Mouse (Mus musculus) megakaryocyte, embryonic 14.5 days (primary cell): ENCODE measurements around the gene Dach1. TPM values are rescaled to one million over a fixed set of nuclear protein-coding genes. Genes with fewer than 3 reads are reported as not detected.

Source experiments
- H3K27me3 ChIP-seq: replicated peaks from 2 replicates; pipeline ENCODE3; 2012; ENCODE audit warnings: inconsistent platforms
- H3K36me3 ChIP-seq: replicated peaks from 2 replicates; pipeline ENCODE3; 2012; ENCODE audit warnings: low read length, inconsistent platforms, mixed read lengths
- H3K4me1 ChIP-seq: 2 replicates; pipeline ENCODE4 v1.6.1; 2012; ENCODE audit warnings: inconsistent platforms
- H3K4me3 ChIP-seq: replicated peaks from 2 replicates; pipeline ENCODE3; 2012; ENCODE audit warnings: moderate library complexity, mild to moderate bottlenecking, inconsistent platforms
- H3K9me3 ChIP-seq: 2 replicates; pipeline ENCODE4 v1.6.1; 2012; ENCODE audit warnings: inconsistent platforms
- FLI1 ChIP-seq: IDR thresholded peaks from 2 replicates; pipeline ENCODE4 v1.6.1; 2012; ENCODE audit warnings: low read length, inconsistent platforms, mixed read lengths
- GATA1 ChIP-seq: IDR thresholded peaks from 3 replicates; pipeline ENCODE4 v1.6.1; 2012; ENCODE audit warnings: mixed read lengths, low read length, inconsistent platforms, borderline replicate concordance
- polyA plus RNA-seq: library from polyadenylated mRNA; stranded (reverse); fragments of >175 nt; gene quantifications from 2 replicates; pipeline ENCODE4 v1.2.3, GENCODE M21; 2012; ENCODE audit warnings: low replicate concordance; ENCODE audit not compliant: insufficient read depth

Dach1 gene
- polyA plus RNA-seq, 1 experiment, result 0.49 TPM

- Histone ChIP-seq H3K4me1 (no peaks in the 10 kb centered on the region; the same call in 1 of the 2 replicates), H3K9me3 (no peaks in the 10 kb centered on the region), H3K36me3 (no peaks in the 10 kb centered on the region), H3K27me3 (no peaks in the 10 kb centered on the region), H3K4me3 (no peak overlapping the region)
- TF ChIP-seq FLI1, result no peak
- TF ChIP-seq GATA1, result no peak
These were observed 56.5 kb downstream of the Dach1 start for GRCm38 (mm10) chr14:98113106-98113505.

GRCm38 (mm10) chr14:98109929-98110328 is 59.6 kb downstream of the Dach1 start:
- no peaks in the 10 kb centered on the region for H3K27me3 ChIP-seq
- no peaks in the 10 kb centered on the region for H3K36me3 ChIP-seq
- H3K4me1 ChIP-seq, result no peaks in the 10 kb centered on the region; the same call in 1 of the 2 replicates
- H3K4me3 ChIP-seq, result no peak overlapping the region
- TF ChIP-seq FLI1, result no peak
- no peak for TF ChIP-seq GATA1
- H3K9me3 ChIP-seq, result no peaks in the 10 kb centered on the region

DNA sequence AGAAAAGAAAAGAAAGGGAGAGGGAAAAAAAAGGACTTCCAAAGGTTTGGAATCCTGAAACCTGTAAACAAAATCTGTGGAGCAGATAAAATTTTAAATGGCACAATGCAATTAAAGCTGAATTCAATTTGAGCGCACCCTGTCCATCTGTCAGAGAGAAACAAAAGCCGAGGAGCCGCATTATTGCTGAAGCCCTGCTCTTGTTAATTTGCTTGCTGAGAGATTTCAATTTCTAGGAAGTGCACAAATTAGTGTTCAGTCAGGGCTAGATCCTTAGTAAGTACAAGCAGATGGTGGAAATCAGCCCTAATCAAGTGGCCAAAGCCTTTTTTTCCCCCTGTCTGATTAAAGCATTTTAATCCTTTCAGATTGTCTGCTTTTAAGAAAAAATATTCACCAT is 60.8 kb downstream of the Dach1 start:
- Histone ChIP-seq H3K4me3 (no peak overlapping the region), H3K27me3 (no peaks in the 10 kb centered on the region), H3K36me3 (no peaks in the 10 kb centered on the region), H3K4me1 (no peaks in the 10 kb centered on the region; the same call in 1 of the 2 replicates), H3K9me3 (no peaks in the 10 kb centered on the region)
- no peak for TF ChIP-seq GATA1

DNA sequence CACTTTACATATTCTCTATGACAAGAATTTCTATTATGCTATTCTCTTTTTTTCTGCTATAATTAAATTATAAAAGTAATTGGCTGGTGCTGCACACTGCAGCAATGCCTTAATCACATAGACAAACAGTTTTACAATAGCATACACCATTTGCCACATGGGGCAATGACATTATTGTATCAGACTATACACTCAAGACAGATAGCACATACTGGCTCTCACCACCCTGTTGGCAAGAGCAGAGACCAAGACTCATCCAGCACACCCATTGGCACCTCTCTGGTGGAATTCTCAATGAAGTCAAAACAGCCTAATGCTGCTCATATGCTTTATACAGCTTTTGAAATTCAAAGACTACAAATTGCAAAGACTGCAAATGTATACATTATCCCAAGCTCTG is 63.4 kb downstream of the Dach1 start:
- Histone ChIP-seq H3K9me3 (no peaks in the 10 kb centered on the region), H3K36me3 (no peaks in the 10 kb centered on the region), H3K4me3 (no peak overlapping the region), H3K4me1 (no peaks in the 10 kb centered on the region), H3K27me3 (no peaks in the 10 kb centered on the region)
- TF ChIP-seq GATA1 (no peak), FLI1 (no peak)

DNA sequence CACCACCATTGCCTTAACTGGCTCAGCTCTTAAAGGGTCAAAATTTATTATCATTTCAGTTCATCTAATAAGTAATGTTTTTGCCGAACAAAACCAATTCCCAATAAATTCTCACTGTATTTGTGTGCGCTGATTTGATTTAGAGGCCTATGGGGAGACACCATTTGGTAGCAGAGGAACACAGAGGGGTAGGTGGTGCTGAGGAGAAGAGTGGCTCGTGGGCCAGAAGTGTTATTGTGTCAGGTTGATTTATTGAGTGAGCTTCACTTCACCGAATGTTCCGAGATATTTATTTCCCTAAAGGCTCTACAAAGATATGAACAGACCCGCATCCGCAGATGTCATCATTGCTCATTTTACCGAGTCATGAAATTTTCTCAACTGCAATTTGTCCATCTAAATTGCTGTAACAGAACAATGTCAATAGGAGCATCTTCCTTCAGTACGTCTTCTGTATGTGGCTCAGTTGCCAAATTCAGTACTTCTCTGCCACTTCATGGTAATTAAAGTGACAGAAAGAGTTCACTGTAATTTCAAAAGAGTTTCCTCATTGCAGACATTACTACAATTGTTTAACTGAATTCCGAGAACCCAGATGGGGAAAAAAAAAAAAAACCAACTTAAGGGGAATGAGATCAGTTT is 65.1 kb downstream of the Dach1 start:
- Histone ChIP-seq H3K36me3 (no peaks in the 10 kb centered on the region), H3K4me3 (no peak overlapping the region), H3K27me3 (no peaks in the 10 kb centered on the region), H3K4me1 (no peaks in the 10 kb centered on the region), H3K9me3 (no peaks in the 10 kb centered on the region)
- TF ChIP-seq FLI1, result no peak
- no peak for TF ChIP-seq GATA1

DNA sequence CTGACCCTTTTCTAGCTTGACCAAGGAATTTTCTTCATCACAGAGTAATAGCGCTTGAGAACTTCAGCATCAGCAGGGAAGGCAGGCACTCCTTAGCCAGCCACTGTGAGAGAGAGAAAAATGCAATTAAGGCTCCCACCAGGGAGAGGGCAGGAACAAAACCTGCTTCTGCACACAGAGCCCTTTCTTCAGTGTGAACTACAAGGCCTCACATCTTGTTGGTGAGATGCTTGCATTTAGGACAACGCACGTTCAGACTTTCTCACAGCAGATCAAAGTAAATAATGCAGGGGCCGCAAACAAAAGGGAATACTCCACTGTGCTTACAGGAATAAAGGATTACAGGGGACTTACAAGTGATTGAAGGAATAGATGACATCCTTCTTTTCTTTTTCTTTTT is 74.3 kb downstream of the Dach1 start:
- Histone ChIP-seq H3K4me3 (no peak overlapping the region), H3K36me3 (no peaks in the 10 kb centered on the region), H3K27me3 (no peaks in the 10 kb centered on the region), H3K4me1 (no peaks in the 10 kb centered on the region), H3K9me3 (no peaks in the 10 kb centered on the region)
- no peak for TF ChIP-seq FLI1
- TF ChIP-seq GATA1, result no peak

DNA sequence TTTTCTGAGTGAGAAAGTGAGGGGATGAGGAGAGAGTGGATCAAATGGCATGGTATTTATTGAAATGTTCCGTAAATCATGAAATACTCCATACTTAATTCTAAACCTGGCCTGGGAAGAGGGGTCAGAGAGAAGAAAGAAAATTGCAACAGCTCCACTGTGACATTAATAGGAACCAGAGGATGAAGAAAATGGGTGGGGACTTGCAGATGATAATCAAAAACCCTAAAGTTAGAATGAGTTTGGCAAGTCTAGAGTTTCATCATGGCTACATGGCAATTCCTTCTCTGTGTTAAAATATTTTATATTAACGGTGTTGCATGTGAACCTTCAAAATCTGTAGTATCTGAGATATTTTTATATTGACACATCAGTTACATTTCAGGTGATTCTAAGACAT is 80.3 kb downstream of the Dach1 start:
- Histone ChIP-seq H3K4me3 (no peak overlapping the region), H3K36me3 (no peaks in the 10 kb centered on the region), H3K4me1 (no peaks in the 10 kb centered on the region), H3K9me3 (no peaks in the 10 kb centered on the region), H3K27me3 (no peaks in the 10 kb centered on the region)
- no peak for TF ChIP-seq GATA1
- TF ChIP-seq FLI1, result no peak

DNA sequence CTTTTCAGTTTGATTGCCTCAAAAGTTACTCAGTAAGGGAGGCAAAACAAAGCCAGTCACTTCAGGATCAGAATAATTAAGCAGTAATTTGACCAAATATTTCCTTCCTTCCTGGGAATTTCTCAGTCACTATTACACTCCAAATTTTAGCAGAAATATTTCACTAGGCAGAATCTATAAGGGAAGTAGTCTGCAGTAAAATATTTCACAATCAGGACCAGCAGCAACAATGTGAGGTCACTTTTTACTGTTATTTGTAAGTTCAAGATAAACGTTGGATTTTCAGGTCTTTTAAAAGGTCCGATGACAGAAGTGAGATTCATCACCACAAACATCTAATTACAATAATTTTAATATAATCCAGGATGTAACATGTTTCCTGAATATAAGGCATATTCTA is 82.2 kb downstream of the Dach1 start:
- Histone ChIP-seq H3K4me1 (no peaks in the 10 kb centered on the region), H3K36me3 (no peaks in the 10 kb centered on the region), H3K27me3 (no peaks in the 10 kb centered on the region), H3K9me3 (no peaks in the 10 kb centered on the region), H3K4me3 (no peak overlapping the region)
- TF ChIP-seq FLI1 (no peak), GATA1 (no peak)

DNA sequence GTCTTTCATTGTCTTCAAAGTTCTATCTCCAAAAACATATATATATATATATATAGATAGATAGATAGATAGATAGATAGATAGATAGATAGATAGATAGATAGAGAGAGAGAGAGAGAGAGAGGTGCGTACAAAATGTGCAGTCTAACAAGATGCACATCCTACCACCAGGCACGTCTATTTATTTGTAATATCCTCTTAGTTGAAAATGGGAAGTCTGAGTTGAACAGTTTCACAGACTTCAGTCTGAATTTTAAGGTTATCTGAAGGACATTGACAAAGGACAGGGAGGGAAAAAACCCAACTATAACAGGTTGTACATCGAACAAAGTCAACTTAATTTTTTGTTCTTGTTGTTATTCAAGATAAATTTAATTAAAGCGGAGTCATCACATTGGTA is 82.8 kb downstream of the Dach1 start:
- TF ChIP-seq FLI1 (no peak), GATA1 (no peak)
- H3K9me3 ChIP-seq, result no peaks in the 10 kb centered on the region

DNA sequence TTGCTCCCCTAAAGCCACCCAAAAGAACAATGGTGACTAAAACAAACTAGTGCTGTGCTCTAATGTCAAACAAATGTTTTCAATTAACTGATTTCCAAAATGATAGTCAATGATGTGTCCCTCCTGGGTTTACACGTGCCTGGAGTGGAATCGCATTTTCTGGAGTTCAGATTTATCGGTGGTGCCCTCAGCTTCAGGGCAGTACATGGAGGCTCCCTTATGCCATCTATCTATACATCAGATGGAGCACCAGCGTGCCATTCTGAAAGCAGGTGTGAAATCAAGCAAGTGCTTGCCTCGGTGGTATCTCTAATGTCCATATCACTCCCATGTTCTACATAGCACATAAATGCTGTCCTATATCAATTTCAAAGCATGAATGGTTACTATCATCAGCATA is 84.4 kb downstream of the Dach1 start:
- H3K27me3 ChIP-seq, result no peaks in the 10 kb centered on the region
- no peaks in the 10 kb centered on the region for H3K9me3 ChIP-seq
- H3K4me3 ChIP-seq, result no peak overlapping the region
- no peaks in the 10 kb centered on the region for H3K4me1 ChIP-seq
- no peaks in the 10 kb centered on the region for H3K36me3 ChIP-seq
- TF ChIP-seq GATA1, result no peak

More for the DNA sequence above, 82.8 kb downstream of the Dach1 start:
- no peaks in the 10 kb centered on the region for H3K4me1 ChIP-seq
- H3K27me3 ChIP-seq, result no peaks in the 10 kb centered on the region
- H3K36me3 ChIP-seq, result no peaks in the 10 kb centered on the region
- no peak overlapping the region for H3K4me3 ChIP-seq

DNA sequence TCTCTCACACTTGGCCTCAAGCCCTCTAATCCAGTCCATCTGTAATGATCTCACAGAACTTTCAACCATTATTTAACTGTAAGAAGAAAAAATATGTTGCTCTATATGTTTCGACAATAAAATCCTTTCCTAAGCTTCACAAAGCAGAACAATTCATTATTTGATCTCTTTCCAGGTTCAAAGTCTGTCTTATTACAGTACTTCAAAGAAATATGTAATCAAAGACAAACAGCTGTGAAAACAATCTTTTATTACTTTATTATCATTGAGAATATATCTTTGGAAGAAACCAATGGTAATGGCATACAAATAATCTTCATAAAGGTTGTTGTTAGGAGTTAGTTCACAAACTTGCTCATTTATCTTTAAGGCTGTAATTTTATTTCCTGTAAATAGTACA is 84.8 kb downstream of the Dach1 start:
- Histone ChIP-seq H3K9me3 (no peaks in the 10 kb centered on the region), H3K4me1 (no peaks in the 10 kb centered on the region), H3K27me3 (no peaks in the 10 kb centered on the region), H3K36me3 (no peaks in the 10 kb centered on the region), H3K4me3 (no peak overlapping the region)
- TF ChIP-seq FLI1, result no peak
- TF ChIP-seq GATA1, result no peak

DNA sequence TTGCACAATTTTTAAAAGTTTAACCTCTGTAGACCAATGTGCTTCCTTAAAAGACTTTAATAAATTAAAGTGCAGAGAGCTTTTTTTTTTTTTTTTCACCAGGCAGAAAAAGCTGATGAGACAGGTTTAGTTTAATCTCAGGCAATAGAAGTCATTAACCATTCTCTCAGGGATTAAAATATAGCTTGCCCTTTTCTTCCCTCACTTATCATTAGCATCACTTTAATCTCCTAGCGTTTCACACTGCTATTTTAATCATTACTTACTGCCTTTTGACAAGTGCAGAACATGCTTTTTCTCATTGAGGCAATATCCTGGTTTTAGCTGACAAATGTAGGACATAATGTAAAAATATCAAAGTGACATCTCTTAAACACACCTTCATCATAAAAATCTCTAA is 86.1 kb downstream of the Dach1 start:
- H3K27me3 ChIP-seq, result no peaks in the 10 kb centered on the region
- H3K9me3 ChIP-seq, result no peaks in the 10 kb centered on the region
- no peak for TF ChIP-seq FLI1
- TF ChIP-seq GATA1, result no peak

More for the DNA sequence above, 86.1 kb downstream of the Dach1 start:
- H3K4me1 ChIP-seq, result no peaks in the 10 kb centered on the region
- no peak overlapping the region for H3K4me3 ChIP-seq
- no peaks in the 10 kb centered on the region for H3K36me3 ChIP-seq
